Mouse (Mus musculus): ENCODE measurements around the gene Gtpbp4.
"Not testable (repeated sequence)": the region's sequence is repeated elsewhere in the genome, so short reads cannot be mapped to it uniquely, and the experiment has no call there.

Gene Gtpbp4

DNA sequence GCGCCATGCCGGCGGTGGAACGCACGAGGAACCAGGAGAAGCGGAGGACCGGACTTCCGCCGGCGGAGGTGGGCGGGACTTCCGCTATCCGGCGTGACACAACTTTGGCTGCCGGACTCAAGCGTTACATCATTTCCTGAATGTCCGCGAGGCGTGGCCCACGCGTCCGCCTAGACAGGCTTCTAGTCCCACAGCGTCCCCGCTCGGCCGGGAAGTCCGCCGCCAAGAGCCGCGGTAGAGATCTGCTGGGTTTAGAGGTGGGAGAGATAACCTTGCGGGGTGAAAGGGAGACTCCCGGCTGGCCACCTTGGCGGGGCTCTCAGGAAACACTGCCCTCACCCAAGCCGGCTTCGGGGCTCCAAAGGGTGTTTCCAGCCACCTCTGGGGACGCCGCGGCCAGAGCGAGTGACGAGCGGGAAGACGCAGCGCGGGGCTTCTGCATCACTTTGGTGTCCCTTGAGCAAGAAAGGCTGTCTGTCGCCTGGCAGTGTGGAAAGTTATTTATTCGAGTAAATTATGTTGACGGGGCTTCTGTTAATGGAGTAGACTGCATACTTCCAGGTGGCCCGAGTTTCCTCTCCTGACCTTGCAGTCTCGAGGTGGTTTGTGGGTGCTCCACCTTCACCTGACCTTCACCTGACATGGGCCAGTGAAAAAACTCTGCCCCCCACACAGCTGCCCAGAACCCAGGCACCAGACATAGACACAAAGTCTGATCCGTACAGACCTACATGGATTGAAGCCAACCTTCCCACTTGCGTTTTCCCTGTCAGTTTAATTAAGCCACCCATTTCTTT, at the start of gene Gtpbp4:
Gtpbp4 (minus strand) TSS at position 94 of the 797 bp plus-strand sequence.
- peak; percentile 79 for DNase-seq (ENCODE audit: extremely low spot score, low read depth, low spot score)

DNA sequence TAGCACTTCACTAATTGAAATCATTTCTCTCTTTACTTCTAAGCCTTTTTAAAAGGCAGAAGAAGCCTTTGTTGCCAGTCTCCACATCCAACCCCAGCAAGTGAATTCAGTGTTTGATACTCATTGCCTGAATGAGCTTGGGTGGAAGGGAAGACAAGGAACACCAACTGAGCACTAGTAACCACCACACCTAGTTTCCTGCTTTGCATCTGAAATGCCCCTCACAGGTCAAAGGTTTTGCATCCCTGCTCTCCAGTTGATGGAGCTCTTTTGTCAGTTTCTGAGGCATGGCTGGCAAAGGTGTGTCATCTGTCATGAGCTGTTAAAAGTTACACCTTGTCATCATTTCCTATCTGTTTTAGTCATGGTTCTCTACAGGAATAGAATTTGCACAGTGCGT, 48.8 kb upstream of the Gtpbp4 start:
- DNase-seq (ENCODE audit: extremely low spot score, low read depth, low spot score): no peak

DNA sequence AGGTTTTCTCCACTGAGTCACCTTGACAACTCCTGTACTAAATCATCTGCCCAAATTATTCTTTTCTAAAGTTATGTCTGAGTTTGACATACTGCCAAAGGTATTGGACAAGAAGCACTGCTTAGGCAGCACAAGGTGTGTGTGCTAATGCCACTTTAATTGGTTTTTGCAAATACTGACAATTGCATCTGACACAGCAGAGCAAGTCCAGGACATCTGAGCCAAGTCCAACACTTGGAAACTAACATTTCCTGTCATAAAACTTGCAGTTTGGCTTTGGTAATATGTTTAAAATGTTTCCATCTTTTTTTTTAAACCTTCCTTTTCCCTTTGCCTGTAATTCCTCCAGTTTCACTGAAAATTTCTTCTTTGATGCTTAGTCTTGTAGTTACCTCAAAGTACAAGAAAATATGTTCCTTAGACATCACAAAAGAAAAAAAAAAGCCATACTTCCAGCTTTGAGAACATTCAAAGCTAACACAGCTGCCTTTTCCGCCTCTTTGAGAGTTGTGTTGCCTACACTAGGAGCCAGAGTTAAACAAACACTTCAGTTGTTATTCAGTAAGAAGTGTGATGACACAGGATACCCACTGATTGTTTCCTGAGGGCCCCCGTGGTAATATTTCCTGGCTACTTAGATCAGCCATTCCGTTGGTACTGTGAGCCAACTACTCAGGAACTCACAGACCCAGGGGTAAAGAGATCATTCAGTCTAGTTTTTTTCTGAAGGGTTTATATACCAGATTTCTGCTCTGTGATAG, 47.6 kb upstream of the Gtpbp4 start:
- DNase-seq (ENCODE audit: extremely low spot score, low read depth, low spot score): no peak

DNA sequence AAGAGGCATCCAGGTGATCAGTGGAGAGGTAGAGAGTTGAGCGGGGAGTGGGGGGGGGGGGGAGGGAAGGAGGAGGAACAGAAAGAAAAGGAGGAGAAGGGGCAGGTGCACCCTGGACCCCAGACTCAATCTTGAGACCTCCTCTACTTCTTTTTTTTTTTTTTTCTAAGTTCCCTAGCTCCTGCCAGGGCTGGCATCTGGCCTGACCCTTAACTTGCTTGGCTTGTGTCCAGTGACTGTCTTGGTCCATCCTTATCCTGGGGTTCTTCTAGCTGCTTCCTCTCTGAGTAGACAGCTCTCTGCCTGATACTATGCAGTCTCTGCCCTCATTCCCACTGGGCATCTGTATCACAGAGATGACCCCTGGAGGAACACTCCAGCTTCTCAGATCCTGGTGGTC, 44.7 kb upstream of the Gtpbp4 start:
- DNase-seq (ENCODE audit: extremely low spot score, low read depth, low spot score): no peak

DNA sequence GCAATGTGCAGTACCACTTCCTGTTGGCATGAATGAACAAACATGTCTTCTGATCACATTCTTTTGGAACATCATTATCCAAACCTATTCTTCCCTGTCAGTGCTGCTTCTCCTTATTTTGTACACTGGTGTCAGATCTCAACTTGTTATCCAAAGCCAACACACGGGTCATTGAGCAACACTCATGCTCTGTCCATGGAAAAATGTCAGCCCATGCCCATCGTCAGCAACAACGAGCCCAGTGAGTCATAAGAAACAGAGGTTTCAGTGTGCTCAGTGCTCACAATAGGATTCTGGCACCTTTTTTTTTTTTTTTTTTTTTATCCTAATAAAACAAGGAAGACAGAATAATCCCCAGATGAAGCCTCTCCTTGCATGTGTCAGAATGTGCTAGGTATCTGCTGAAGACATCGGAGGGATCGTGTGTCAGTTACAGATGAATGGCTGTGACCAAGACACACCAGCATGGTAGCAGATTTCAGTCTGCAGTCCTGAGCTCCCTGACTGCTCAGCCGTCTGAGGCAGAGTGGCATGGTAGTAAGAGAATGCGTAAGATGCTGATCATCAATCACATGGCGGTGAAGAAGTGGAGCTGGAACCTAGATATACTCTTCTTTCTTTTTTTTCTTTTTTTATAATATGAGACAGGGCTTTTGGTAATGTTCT, 36.2 kb upstream of the Gtpbp4 start:
- DNase-seq (ENCODE audit: extremely low spot score, low read depth, low spot score): no peak

DNA sequence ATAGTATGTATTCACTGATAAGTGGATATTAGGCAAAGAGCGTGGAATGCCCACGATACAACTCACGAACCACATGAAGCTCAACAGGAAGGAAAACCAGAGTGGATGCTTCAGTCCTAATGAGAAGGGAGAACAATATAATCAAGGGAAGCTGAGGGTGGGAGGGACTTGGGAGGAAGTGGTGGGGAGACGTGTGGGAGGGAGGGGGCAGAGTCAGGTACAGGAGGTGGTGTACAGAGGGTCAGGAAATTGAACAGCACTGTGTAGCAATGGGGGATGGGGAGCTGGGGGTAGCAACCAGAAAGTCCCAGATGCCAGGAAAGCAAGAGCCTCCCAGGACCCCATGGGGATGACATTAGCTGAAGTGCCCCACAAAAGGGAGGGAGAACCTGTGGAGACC, 34.5 kb upstream of the Gtpbp4 start:
- no peak for DNase-seq (ENCODE audit: extremely low spot score, low read depth, low spot score)

DNA sequence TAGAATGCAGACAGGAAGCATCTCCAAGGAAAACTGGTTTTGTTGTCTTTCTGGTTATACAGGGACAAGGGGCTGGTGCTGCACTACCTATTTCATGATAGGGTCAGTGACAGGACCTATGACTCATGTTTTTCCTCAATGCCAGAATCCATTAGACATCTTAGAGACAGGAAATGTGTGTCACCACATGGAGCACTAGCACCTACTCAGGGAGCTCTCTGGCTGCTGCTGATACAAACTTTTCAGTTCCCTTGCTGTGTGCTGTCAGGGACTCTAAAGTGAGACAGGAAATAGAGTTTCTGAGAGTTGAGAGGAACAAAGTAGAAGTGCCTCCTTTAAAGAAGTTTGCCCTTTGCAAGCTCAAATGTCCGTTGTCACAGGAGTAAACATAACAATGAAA, 31.4 kb upstream of the Gtpbp4 start:
- DNase-seq (ENCODE audit: extremely low spot score, low read depth, low spot score): no peak

DNA sequence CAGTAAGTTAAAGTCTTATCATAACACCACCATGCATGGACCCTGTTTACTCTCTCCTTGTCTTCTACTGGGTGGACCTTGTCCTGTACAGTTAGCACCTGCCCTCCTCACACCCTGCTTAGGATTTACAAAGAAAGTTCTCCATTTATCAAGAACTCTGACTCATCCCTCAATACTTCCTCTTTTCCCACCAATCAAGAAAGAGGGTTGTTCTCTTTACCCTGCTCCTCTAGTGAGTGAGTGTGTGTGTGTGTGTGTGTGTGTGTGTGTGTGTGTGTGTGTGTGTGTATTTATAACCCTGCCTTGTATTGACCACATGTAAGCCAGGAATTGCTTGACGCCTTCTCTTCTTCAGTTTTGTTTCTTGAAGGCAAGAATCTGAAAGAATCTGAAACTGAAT, 26.7 kb upstream of the Gtpbp4 start:
- no peak for DNase-seq (ENCODE audit: extremely low spot score, low read depth, low spot score)

DNA sequence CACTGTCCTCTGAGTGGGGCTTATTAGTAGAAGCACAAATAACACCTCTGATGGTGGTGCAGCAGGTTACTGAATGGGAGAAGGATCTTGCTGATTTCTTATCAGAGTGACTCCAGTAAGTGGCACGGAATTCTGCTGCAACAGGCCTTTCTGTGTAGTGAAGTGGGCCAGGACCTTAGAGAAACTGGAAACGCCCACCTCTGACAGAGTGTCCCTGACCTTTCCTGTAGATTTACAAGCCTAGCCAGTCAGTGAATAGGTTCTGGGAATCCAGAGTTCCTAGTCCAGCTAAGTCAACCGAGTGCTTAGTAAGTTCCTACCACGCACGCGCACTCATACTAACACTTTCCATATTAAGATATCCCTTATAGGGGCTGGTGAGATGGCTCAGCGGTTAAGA, 25.7 kb upstream of the Gtpbp4 start:
- DNase-seq (ENCODE audit: extremely low spot score, low read depth, low spot score): no peak

DNA sequence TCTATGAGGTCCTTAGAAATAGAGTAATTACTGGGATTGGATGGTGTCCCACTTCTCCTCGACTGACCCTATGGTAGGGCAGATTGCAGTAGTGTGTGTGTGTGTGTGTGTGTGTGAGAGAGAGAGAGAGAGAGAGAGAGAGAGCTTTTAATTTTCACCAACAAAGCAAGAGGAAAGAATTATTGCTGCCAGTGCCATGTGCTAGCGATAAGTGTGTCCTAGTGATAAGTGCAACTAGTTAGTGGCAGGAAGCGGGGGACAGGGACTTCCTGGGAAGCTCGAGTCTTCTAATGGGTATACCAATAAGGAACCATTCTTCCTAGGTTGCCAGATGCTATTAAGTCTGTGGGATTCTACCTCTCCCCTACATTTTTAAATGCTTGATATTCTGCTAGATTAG, 23.8 kb upstream of the Gtpbp4 start:
- no peak for DNase-seq (ENCODE audit: extremely low spot score, low read depth, low spot score)

DNA sequence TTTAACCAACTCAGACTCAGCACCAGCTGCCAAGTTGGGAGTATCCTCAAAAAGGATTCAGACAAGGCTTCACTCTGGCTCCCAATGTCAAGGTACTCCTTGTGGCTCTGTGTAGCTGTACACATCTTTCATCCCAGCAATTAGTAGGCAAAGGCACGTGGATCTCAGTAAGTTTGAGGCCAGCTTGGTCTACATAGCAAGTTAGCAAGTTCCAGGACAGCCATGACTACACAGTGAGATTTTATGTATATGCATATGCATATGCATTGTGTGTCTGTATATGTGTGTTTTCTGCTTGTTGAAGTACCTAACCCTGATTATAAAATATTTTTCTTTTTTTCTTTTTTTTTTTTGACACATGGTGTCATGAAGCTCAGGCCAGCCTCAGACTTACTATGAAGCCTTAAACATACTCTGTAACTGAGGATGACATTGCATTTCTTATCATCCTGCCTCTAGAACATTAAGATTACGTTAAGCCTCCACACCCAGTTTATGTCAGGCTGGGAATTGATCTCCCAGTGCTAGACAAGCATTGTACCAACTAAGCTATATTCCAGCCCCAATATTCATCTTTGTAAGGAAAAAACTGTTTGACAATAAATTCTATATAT, 23.2 kb upstream of the Gtpbp4 start:
- no peak for DNase-seq (ENCODE audit: extremely low spot score, low read depth, low spot score)

DNA sequence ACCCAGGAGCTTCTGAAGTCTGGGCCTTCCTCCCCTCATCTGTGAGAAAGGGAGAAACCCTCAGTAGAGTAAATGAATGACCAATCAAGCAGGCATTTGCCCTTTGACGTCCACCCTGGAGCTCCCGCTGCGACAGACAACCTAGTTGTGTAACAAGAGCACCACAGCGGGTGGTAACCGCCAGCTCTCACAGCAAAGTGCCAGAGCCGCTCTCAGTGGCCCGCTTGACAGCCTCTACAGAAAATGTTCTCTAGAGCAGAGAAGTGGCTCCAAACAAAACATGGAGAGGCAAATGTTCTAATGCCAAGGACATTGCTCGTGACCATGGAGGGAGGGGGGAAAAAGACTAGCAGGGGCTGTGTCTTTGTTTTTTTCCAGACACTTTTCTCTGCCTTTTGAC, 21.3 kb upstream of the Gtpbp4 start:
- DNase-seq (ENCODE audit: extremely low spot score, low read depth, low spot score): no peak

DNA sequence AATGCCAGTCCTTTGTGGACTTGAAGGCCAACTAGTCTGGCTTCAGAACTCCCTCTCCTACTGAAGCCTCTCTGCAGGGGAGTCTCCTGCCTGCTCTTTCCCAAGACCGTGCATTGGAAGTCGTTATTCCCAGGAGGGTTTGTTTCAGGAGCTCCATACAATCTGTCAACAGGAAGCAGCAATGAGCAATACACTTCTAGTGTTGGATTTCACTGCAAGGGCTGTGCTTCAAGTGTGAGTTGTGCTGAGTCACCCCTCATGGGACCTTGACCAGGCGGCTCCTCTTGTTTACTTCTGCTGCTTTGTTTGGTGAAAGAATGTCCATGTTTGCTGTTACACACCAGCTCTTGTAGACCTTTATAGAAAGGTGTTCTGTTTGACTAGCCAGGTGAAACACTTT, 18.5 kb upstream of the Gtpbp4 start:
- DNase-seq (ENCODE audit: extremely low spot score, low read depth, low spot score): no peak

DNA sequence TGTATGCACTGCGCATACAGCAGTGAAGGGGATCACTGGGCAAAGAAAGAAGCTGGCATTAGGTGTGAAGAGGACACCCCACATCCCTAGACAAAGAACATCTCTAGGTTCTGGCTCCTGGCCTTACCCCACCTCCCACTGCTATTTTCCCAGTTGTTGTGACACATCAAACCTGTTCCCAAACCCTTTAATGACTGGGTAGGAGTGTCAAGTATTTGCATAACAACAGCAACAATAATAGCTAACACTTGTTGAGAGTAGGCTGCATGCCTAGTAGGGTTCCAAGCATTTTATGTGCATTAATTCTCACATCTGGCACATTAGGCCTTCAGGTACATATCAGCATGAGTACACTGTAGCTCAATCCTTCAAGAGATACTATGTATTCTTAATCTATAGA, 17.6 kb upstream of the Gtpbp4 start:
- DNase-seq (ENCODE audit: extremely low spot score, low read depth, low spot score): no peak

DNA sequence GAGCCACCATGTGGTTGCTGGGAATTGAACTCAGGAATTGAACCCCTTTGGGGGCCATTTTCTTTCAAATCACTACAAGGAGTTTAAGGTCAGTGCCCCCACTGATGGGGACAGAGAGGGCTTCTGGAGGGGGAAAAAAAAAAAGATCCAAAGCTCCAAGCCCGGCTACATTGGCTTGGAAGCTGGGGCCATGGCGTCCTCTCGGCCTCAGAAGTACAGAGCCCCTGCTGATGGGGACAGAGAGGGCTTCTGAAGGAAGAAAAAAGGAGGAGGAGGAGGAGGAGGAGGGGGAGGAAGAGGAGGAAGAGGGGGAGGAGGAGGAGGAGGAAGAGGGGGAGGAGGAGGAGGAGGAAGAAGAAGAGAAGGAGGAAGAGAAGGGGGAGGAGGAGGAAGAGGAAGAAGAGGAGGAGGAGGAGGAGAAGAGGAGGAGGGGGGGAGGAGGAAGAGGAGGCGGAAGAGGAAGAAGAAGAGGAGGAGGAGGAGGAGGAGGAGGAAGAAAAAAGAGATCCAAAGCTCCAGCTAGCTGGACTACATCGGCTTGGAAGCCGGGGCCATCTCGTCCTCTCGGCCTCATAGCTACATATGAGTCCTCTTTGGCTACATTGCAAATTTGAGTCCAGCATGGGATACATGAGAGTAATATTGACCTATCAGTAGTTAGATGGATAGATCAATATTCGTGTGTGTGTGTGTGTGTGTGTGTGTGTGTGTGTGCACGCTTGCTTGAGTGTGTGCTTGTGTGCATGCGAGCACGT, 15.9 kb upstream of the Gtpbp4 start:
- peak; percentile 73 for DNase-seq (ENCODE audit: extremely low spot score, low read depth, low spot score)

DNA sequence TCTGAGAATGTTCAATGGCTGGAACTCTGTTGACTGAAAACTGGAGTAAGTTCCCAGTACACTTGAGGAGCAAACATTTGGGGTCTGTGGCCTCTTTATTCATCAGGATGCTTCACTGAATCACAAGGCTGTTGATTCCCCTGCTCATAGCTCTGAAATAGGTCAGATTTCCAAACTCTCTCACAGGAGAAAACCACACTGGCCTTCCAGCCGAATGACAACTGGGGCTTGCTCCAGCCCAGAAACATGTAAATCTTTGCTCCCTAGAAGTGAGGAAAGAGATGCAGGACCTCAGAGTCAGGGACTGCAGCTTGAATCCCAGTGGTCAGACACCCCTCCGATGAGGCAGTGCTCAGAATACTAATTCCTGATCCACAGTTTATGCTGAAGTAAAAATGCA, 7.4 kb upstream of the Gtpbp4 start:
- DNase-seq (ENCODE audit: extremely low spot score, low read depth, low spot score): no peak

DNA sequence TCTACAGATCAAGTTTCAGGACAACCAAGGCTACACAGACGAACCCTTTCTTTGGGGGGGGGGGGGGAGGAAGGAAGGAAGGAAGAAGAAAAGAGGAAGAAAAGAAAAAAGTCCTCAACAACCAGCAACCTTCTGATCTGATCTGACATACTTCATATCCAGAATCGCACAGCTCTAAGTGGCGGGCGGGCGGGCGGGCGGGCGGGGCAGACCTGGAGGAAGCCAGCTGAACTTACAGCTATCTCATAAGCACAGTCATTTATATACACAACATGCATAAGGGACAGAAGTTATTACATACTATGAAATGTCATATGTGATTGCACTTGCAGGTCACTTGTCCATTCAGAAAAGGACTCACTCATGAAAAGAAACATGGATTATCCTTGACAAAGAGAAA, 3.6 kb upstream of the Gtpbp4 start:
- no peak for DNase-seq (ENCODE audit: extremely low spot score, low read depth, low spot score)

DNA sequence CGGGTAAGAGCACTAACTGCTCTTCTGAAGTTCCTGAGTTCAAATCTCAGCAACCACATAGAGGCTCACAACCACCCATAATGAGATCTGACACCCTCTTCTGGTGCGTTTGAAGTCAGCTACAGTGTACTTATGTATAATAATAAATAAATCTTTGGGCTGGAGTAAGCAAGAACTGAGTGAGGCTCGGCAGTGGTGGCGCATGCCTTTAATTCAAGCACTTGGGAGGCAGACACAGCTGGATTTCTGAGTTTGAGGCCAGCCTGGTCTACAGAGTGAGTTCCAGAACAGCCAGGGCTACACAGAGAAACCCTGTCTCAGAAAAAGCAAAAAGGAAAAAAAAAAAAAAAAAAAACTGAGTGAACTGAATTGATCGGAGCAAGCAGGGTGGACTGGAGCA, 1.3 kb upstream of the Gtpbp4 start:
- DNase-seq (ENCODE audit: extremely low spot score, low read depth, low spot score): not testable (repeated sequence)

DNA sequence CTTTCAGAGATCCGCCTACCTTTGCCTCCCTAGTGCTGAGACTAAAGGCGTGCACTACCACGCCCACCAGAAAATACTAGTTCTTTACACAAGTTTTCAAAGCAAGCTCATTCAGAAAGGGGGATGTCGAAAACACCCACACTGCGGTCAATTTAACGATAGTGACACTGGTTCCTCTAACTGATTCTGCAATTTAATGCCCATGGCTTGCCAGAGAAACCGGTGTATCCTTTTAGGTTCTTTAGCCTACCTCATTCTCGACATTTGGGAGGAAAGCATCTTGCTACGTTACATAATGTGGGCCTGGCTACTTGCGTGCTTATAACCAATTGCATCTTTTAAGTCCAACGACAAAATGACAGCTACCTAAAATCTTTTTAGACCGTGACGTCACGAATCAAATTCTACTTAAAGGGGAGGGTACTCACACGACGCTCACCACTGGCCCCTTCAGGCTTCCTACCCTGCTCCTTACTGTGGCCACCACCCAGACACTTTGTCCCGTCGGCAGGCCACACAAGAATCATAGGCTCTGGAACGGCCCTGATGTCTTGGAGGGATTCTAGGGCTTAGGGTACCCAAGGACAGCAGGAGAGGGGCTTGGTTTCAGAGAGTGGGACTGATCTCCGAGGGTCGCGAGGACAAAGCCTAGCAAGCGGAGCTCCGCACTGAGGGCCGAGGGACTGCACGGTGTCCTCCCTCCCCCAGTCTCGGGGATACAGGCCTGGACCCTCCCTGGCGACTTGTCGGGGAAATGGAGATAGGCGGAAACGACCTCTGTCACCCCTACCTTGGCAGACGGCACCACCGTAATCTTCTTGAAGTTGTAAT, 509 bp downstream of the Gtpbp4 start:
- peak; percentile 10 for DNase-seq (ENCODE audit: extremely low spot score, low read depth, low spot score)

DNA sequence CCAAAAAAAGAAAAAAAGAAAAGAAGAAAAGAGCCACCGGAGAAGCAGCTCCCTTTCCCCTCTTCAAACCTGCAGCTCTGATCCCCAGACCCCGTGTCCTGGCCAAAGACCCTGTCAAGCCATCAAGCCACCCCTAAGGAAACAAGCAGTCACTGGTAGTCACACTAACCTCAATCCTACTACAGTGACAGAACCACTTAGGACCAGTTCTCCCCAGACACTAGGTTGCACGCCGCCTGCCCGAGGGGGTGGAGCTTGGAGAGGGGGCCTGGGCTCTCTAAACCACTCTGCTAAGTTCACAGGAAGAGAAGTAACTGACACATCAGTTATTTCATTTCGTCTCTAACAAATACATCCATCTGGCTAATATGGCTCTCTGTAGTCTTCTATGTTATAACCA, 3.7 kb downstream of the Gtpbp4 start:
- DNase-seq (ENCODE audit: extremely low spot score, low read depth, low spot score): no peak

Data from hindlimb bud, embryonic 11.5 days (tissue).